Mouse (Mus musculus): Measurements from ENCODE around the gene Olfr866.

Olfr866 gene

DNA sequence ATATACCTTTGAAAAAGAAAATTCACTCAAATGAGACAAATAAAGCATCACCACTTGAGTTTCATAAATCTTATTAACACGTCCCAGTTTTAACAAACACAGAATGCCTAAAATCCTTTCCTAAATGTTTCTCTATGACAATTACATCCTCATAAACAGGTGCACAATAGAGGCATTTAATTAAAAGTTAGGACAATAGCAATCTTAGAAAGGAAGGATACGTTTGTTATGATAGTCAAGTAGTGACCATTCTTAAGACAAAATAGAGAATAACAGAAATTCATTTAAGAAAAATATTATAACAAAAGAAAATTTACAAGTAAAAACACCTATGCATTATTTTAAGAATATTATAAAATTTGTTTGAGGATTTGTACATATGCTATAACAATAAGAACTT lies at the start of gene Olfr866:
Olfr866 (minus strand) TSS at position 101 of the 400 bp plus-strand sequence.
- DNase-seq = no peak

DNA sequence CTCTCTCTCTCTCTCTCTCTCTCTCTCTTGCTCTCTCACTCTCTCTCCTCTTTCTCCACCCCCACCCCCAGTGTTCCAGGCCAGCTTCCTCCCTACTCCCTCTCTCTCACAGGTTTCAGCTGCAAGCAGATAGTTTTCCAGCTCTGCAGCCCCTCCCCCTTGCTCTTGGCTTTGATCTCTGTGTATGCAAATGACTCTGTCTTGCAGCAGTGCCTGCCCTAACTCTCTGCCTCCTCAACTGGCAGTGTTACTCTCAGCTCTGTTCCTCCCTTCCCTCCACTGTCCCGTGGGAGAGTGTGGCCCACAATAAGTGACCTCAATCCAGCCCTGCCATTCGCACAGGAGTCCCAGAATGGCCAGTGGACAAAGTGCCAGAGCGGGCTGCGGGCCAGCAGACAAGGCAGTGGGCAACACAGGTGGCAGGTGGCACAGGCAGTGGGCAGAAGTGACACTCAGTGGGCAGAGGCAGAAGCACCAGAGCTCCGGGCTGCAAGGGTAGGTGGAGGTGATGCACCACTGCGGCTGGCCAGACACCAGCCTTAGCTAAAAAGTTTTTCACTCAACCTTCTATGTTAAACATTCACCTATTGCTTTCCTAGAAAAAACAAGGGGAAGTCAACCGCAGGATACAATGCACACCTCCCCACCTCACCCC lies 45.8 kb upstream of the Olfr866 start:
- DNase-seq = no peak

DNA sequence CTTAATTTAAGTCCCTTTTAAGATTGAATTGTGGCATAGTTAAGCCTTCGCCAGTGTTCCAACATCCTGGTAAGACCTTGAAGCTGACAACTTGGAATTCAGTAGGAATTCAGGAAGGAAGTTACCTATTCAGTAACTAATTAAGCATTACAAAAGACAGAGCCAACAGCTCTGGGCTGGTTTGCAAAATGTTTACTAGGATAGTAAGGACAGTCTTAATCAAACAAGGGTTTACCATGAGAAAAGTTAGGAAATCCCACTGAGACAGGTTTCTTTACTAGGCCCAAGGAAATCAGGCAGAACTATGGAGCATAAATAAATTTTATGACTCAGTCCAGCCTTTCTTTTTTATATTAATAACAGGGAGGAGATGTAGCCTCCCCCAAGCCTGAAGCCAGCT lies 43.5 kb upstream of the Olfr866 start:
- DNase-seq = no peak

DNA sequence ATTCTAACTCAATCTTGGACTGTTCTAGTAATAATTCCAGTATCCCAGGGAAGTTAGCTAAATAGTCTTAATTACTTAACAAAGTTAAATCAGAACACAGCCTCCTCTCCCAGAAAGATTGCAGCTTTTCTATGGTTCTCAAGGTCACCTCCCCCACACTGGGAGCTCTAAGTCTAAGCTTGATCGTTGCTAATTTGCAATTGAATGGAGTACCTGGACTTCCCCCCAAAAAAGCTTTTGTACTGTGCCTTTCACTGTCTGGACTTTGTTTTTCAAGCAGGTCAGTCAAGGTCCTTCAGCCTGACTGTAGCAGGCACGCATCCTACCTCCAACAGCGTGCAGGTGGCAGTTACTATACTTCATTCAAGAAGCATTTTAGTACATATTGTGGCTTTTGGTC lies 42.4 kb upstream of the Olfr866 start:
- DNase-seq = no peak

DNA sequence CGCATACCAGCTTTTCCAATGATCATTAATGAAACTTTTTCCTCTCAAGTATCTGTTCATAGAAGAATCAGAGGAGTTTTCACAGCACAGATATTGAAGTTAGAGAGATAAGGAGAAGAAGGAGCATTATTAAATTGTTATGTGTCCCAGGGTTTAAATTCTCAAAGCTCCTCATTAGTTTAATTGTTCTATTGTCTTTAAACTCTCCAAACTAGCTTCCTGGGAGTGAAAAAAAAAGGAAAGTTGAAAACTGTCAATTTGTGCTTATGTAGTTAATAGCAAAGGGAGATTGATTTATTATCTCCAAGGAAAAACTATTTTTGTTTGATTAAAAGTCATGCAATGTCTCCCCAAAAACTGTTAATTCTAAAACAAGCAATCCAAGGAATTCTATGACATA lies 29.6 kb upstream of the Olfr866 start, which contains the start of gene Olfr867:
Olfr867 (minus strand) TSS at position 101 of the 400 bp plus-strand sequence.
- DNase-seq = no peak

DNA sequence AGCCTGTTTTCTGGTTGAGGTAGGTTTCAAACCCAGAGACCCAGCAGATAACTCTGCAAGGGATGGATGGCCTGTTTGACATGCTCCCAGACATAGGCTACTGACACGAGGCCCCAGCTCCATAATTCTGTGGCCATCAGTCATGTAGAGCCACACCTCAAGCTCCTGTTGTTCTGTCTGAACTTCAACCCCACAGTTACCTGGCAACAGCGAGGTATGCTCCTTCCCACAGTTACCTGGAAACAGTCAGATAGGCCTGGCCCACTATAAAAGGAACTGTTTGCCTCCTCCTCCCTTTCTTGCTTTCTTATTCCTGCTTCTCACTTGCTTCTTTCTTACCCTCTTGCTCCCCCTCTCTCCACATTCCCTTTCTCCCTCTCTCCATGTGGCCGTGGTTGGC lies 20.1 kb upstream of the Olfr866 start:
- no peak for DNase-seq

Measured in thymus, postnatal 4 days (tissue).